Mouse (Mus musculus) midbrain, embryonic 16.5 days (tissue): ENCODE data around the gene Tyms. TPM values are rescaled to one million over a fixed set of nuclear protein-coding genes. Genes with fewer than 3 reads are reported as not detected.

Experiments used
- ATAC-seq: fragments of 200-750 bp; cut with Nextera tagmentation; 2 replicates; pipeline ENCODE4 v1.8.0; 2017; ENCODE audit warnings: moderate TSS enrichment
- H3K27ac ChIP-seq: fragments of 300-500 bp; sonication (generic); 2 replicates; pipeline ENCODE4 v1.5.1; 2014; ENCODE audit warnings: mild to moderate bottlenecking, low read length, mixed read lengths
- H3K27me3 ChIP-seq: fragments of 300-500 bp; sonication (generic); 2 replicates; pipeline ENCODE4 v1.6.1; 2014; ENCODE audit warnings: low read depth, low read length, mixed read lengths; ENCODE audit not compliant: control insufficient read depth, insufficient read depth
- H3K36me3 ChIP-seq: fragments of 300-500 bp; sonication (generic); 2 replicates; pipeline ENCODE4 v1.6.1; 2014; ENCODE audit warnings: mild to moderate bottlenecking, low read length, moderate library complexity, mixed read lengths; ENCODE audit not compliant: control insufficient read depth, insufficient read depth
- H3K4me1 ChIP-seq: fragments of 300-500 bp; sonication (generic); 2 replicates; pipeline ENCODE4 v1.6.1; 2014; ENCODE audit warnings: mild to moderate bottlenecking, low read length, mixed read lengths; ENCODE audit not compliant: control insufficient read depth, insufficient read depth
- H3K4me2 ChIP-seq: fragments of 300-500 bp; sonication (generic); 2 replicates; pipeline ENCODE4 v1.6.1; 2014; ENCODE audit warnings: mild to moderate bottlenecking, low read length, mixed read lengths
- H3K4me3 ChIP-seq: fragments of 300-500 bp; sonication (generic); 2 replicates; pipeline ENCODE4 v1.5.1; 2014; ENCODE audit warnings: low read depth, mild to moderate bottlenecking, low read length, moderate library complexity, mixed read lengths
- H3K9ac ChIP-seq: fragments of 300-500 bp; sonication (generic); 2 replicates; pipeline ENCODE4 v1.6.1; 2014; ENCODE audit warnings: low read depth, low read length, mixed read lengths
- H3K9me3 ChIP-seq: fragments of 300-500 bp; sonication (generic); replicated peaks from 2 replicates; pipeline ENCODE4 v1.6.1; 2014; ENCODE audit warnings: mild to moderate bottlenecking, low read length, mixed read lengths; ENCODE audit not compliant: control insufficient read depth, poor library complexity, severe bottlenecking
- WGBS: fragments of 180-500 bp; shearing (Covaris S2); extraction: QIAGEN DNeasy Blood & Tissue Kit; methylation state at CpG from one replicate; pipeline ENCODE4 v1.1.7; 2014; 5-methylcytosine and 5-hydroxymethylcytosine counted together
- polyA plus RNA-seq: library from polyadenylated mRNA; unstranded; fragments of >200 nt; fragmentation: Nextera tagmentation; extraction: Ambion mirVana; gene quantifications from 2 replicates; pipeline ENCODE4 v1.2.1, GENCODE M21; 2015

Gene Tyms
- polyA plus RNA-seq, 1 experiment from 2014 or later: 33.3 TPM

- peak within 1 kb of the TSS; percentile 73 for H3K9ac ChIP-seq
- H3K27ac ChIP-seq: peak within 1 kb of the TSS; percentile 83
- peak within 1 kb of the TSS; percentile 63 for H3K4me3 ChIP-seq
- peaks cover 38% of the 10 kb centered on the region for H3K4me1 ChIP-seq
- H3K4me2 ChIP-seq: peak within 1 kb of the TSS; percentile 99
- no peaks in the 10 kb centered on the region for H3K36me3 ChIP-seq
- H3K9me3 ChIP-seq: no peaks in the 10 kb centered on the region
- peak; percentile 37 for ATAC-seq
- no peaks in the 10 kb centered on the region; the same call in 1 of the 2 replicates for H3K27me3 ChIP-seq
- under 1% methylated on average over 29 of the region's 29 CpGs for WGBS
Observed at GRCm38 (mm10) chr5:30105668-30106300, 32.4 kb upstream of the Tyms start, which contains the start of gene 3110082J24Rik. Gene 3110082J24Rik, minus strand, starts transcription at chr5:30106086.

- Histone ChIP-seq H3K9me3 (no peaks in the 10 kb centered on the region), H3K36me3 (no peaks in the 10 kb centered on the region), H3K27ac (peak within 1 kb of the TSS; percentile 83), H3K4me2 (peak within 1 kb of the TSS; percentile 99), H3K9ac (peak within 1 kb of the TSS; percentile 73), H3K4me1 (peaks cover 30% of the 10 kb centered on the region), H3K27me3 (no peaks in the 10 kb centered on the region; the same call in 1 of the 2 replicates), H3K4me3 (peak within 1 kb of the TSS; percentile 63)
- peak; percentile 25 for ATAC-seq
- under 1% methylated on average over 57 of the region's 65 CpGs for WGBS
Observed at GRCm38 (mm10) chr5:30104841-30105667, 31.6 kb upstream of the Tyms start, which contains the start of gene Garem2. Gene Garem2, plus strand, starts transcription at chr5:30105161.

- Histone ChIP-seq H3K9me3 (no peaks in the 10 kb centered on the region), H3K4me1 (peaks cover 30% of the 10 kb centered on the region), H3K27ac (no peak overlapping the region), H3K36me3 (no peaks in the 10 kb centered on the region), H3K9ac (peak overlapping the region; percentile 73; the same call in 1 of the 2 replicates), H3K4me3 (peak overlapping the region; percentile 63), H3K27me3 (no peaks in the 10 kb centered on the region; the same call in 1 of the 2 replicates), H3K4me2 (peak overlapping the region; percentile 99)
- 2% methylated on average over 12 of the region's 12 CpGs for WGBS
- no peak for ATAC-seq
Observed at GRCm38 (mm10) chr5:30104339-30104738, 30.9 kb upstream of the Tyms start.

- WGBS: 88% methylated on average over 3 of the region's 3 CpGs
- no peak for ATAC-seq
Observed at GRCm38 (mm10) chr5:30103340-30103739, 29.9 kb upstream of the Tyms start.

GRCm38 (mm10) chr5:30098260-30098659, 24.8 kb upstream of the Tyms start:
- H3K9ac ChIP-seq: no peak overlapping the region
- WGBS: 97% methylated on average over 1 of the region's 1 CpGs
- no peak for ATAC-seq

More at GRCm38 (mm10) chr5:30103340-30103739, 29.9 kb upstream of the Tyms start:
- Histone ChIP-seq H3K27me3 (no peaks in the 10 kb centered on the region; the same call in 1 of the 2 replicates), H3K4me3 (no peak overlapping the region), H3K9ac (no peak overlapping the region), H3K4me1 (peaks cover 30% of the 10 kb centered on the region), H3K36me3 (no peaks in the 10 kb centered on the region), H3K4me2 (no peak overlapping the region), H3K9me3 (no peaks in the 10 kb centered on the region), H3K27ac (no peak overlapping the region)

GRCm38 (mm10) chr5:30095731-30096130, 22.3 kb upstream of the Tyms start:
- H3K27me3 ChIP-seq: no peaks in the 10 kb centered on the region
- ATAC-seq: no peak
- H3K9ac ChIP-seq: no peak overlapping the region
- no peaks in the 10 kb centered on the region for H3K4me1 ChIP-seq
- H3K4me2 ChIP-seq: no peak overlapping the region
- no peak overlapping the region for H3K27ac ChIP-seq
- WGBS: 86% methylated on average over 6 of the region's 6 CpGs
- no peaks in the 10 kb centered on the region for H3K36me3 ChIP-seq
- no peak overlapping the region for H3K4me3 ChIP-seq
- H3K9me3 ChIP-seq: no peaks in the 10 kb centered on the region

More at GRCm38 (mm10) chr5:30098260-30098659, 24.8 kb upstream of the Tyms start:
- H3K27ac ChIP-seq: no peak overlapping the region
- H3K4me3 ChIP-seq: no peak overlapping the region
- no peaks in the 10 kb centered on the region for H3K9me3 ChIP-seq
- H3K27me3 ChIP-seq: no peaks in the 10 kb centered on the region; the same call in 1 of the 2 replicates
- no peak overlapping the region for H3K4me2 ChIP-seq
- H3K4me1 ChIP-seq: no peaks in the 10 kb centered on the region
- no peaks in the 10 kb centered on the region for H3K36me3 ChIP-seq

- no peak overlapping the region for H3K27ac ChIP-seq
- no peaks in the 10 kb centered on the region for H3K9me3 ChIP-seq
- WGBS: 41% methylated on average over 2 of the region's 2 CpGs
- no peaks in the 10 kb centered on the region for H3K4me1 ChIP-seq
- no peak for ATAC-seq
- H3K4me2 ChIP-seq: no peak overlapping the region
- no peak overlapping the region for H3K9ac ChIP-seq
- no peaks in the 10 kb centered on the region for H3K27me3 ChIP-seq
- no peaks in the 10 kb centered on the region for H3K36me3 ChIP-seq
- H3K4me3 ChIP-seq: no peak overlapping the region
Observed at GRCm38 (mm10) chr5:30094399-30094798, 21.0 kb upstream of the Tyms start.

- WGBS: 71% methylated on average over 13 of the region's 13 CpGs
- no peak for ATAC-seq
- H3K27ac ChIP-seq: no peak overlapping the region
Observed at GRCm38 (mm10) chr5:30092701-30093100, 19.3 kb upstream of the Tyms start.

More at GRCm38 (mm10) chr5:30092701-30093100, 19.3 kb upstream of the Tyms start:
- Histone ChIP-seq H3K9ac (no peak overlapping the region), H3K4me2 (no peak overlapping the region), H3K27me3 (no peaks in the 10 kb centered on the region), H3K36me3 (no peaks in the 10 kb centered on the region), H3K4me1 (no peaks in the 10 kb centered on the region), H3K9me3 (no peaks in the 10 kb centered on the region), H3K4me3 (no peak overlapping the region)
